Mouse (Mus musculus) testis, adult 2 months (tissue): Measurements from ENCODE around the gene 1700025G04Rik.

Experiments
- CTCF ChIP-seq: fragments of 200-500 bp; IDR thresholded peaks from 2 replicates; pipeline ENCODE4 v1.5.1; 2012; ENCODE audit warnings: low read depth, mild to moderate bottlenecking, inconsistent platforms, low read length, moderate library complexity; ENCODE audit not compliant: control insufficient read depth, insufficient read depth, insufficient replicate concordance
- POLR2A ChIP-seq: fragments of 200-500 bp; IDR thresholded peaks from 2 replicates; pipeline ENCODE4 v1.6.1; 2012; ENCODE audit warnings: low read depth, mild to moderate bottlenecking, inconsistent platforms, low read length, moderate library complexity; ENCODE audit not compliant: control insufficient read depth

GRCm38 (mm10) chr1:152080244-152080643 lies 9.7 kb downstream of the 1700025G04Rik start:
- TF ChIP-seq CTCF: no peak
- TF ChIP-seq POLR2A: no peak
